28 mouse cellular contexts compared by ENCODE assay signal in the genomic region with DNA sequence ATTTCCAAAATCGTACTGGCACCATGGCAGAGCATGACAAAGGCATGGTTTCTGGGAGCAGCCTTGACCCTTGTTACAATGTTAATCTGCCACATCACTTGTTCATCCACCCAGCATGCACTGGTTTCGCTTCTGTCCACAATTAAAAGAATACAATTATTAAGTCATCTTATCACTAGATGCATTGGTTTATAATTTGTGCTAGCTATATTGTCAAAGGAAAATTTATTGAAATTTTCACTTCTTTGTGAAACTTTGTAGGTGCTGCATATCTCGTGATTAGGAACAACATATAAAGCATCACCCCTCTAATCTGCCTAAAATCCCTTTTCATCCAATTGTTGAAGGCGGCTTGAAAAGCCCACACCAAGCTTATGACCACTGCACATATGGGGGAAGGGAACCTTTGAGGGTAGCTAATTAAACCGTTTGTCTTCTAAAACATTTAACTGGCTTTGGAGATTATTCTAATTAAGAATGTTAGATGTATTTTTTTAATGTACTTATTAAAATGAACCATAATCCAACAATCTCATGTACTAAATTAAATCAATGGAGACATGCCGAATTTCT. TPM values are rescaled to one million over a fixed set of nuclear protein-coding genes. Genes with fewer than 3 reads are reported as not detected.
"Had no signal": no experiment of that assay in that cellular context is flagged by ENCODE, and none has a peak within 500 bp of the region (broad histone marks: within the 10 kb centered on the region; RNA-seq: fewer than 3 reads in every experiment).

No protein-coding gene starts in this region.

- H3K36me3 ChIP-seq: heart, embryonic 10.5 days; hindbrain, embryonic 10.5 days; hindbrain, embryonic 12.5 days; intestine, embryonic 15.5 days; limb, embryonic 13.5 days; limb, embryonic 15.5 days had no signal

- H3K27ac ChIP-seq: gastrocnemius, adult 2 months; heart, embryonic 10.5 days; hindbrain, embryonic 10.5 days; hindbrain, embryonic 12.5 days; hindbrain, embryonic 14.5 days; intestine, embryonic 15.5 days; layer of hippocampus, adult 2 months; limb, embryonic 13.5 days; limb, embryonic 15.5 days had no signal

- H3K9ac ChIP-seq: heart, embryonic 12.5 days; hindbrain, embryonic 12.5 days; hindbrain, embryonic 14.5 days; intestine, embryonic 15.5 days; limb, embryonic 13.5 days; limb, embryonic 15.5 days had no signal

- DNase-seq: gastrocnemius, adult 2 months; gastrocnemius, postnatal 10 days; gastrocnemius, postnatal 25 days; heart, adult 18-20 months; heart, postnatal 10 days; heart, postnatal 4 days; kidney, adult 18-20 months; kidney, adult 8-10 months; kidney, postnatal 10 days; kidney, postnatal 25 days; kidney, postnatal 4 days; layer of hippocampus, adult 9-11 months; layer of hippocampus, postnatal 36 days; left cerebral cortex, postnatal 4 days had no signal

- ATAC-seq: hindbrain, embryonic 16.5 days; inflammation-experienced regulatory T-cells, adult 6 months; intestine, embryonic 15.5 days; intestine, postnatal 0 days had no signal

- H3K27me3 ChIP-seq: heart, embryonic 12.5 days; hindbrain, embryonic 12.5 days; intestine, embryonic 15.5 days; limb, embryonic 13.5 days; limb, embryonic 15.5 days had no signal

- H3K4me1 ChIP-seq: hindbrain, embryonic 12.5 days; intestine, embryonic 15.5 days; limb, embryonic 13.5 days had no signal

- H3K4me2 ChIP-seq: heart, embryonic 12.5 days; hindbrain, embryonic 12.5 days; hindbrain, embryonic 14.5 days; intestine, embryonic 15.5 days; limb, embryonic 13.5 days; limb, embryonic 15.5 days had no signal

- H3K9me3 ChIP-seq: heart, embryonic 10.5 days; heart, embryonic 12.5 days; hindbrain, embryonic 10.5 days; hindbrain, embryonic 12.5 days; intestine, embryonic 15.5 days; limb, embryonic 13.5 days; limb, embryonic 15.5 days had no signal

- H3K4me3 ChIP-seq: gastrocnemius, adult 2 months; heart, embryonic 10.5 days; heart, embryonic 12.5 days; hindbrain, embryonic 10.5 days; hindbrain, embryonic 12.5 days; intestine, embryonic 15.5 days; layer of hippocampus, adult 2 months; limb, embryonic 13.5 days; limb, embryonic 15.5 days had no signal

RNA-seq across cellular contexts. Expression of gene Otx1, which starts 37.2 kb away (rescaled TPM):
- polyA plus RNA-seq: inflammation-experienced regulatory T-cells, adult 6 months; intestine, embryonic 15.5 days; intestine, postnatal 0 days; kidney, embryonic 14.5 days; kidney, embryonic 16.5 days had no signal
